Mouse (Mus musculus) cortical plate, adult 2 months (tissue): ENCODE measurements at regions not wholly inside any gene's neighbourhood (a gene's known extent, or its start where the extent isn't known, plus 50 kb on each side); places are given as distances from the start of the nearest gene placed in this dataset.

Experiments used
- CTCF ChIP-seq: fragments of 200-500 bp; IDR thresholded peaks from 2 replicates; pipeline ENCODE4 v1.5.1; 2011; ENCODE audit warnings: mild to moderate bottlenecking, control low read depth, low read length; ENCODE audit not compliant: insufficient read depth; ENCODE audit errors: extremely low read depth
- POLR2A ChIP-seq: fragments of 200-500 bp; IDR thresholded peaks from 2 replicates; pipeline ENCODE4 v1.6.1; 2011; ENCODE audit warnings: mild to moderate bottlenecking, low read length, control low read depth; ENCODE audit not compliant: insufficient read depth; ENCODE audit errors: extremely low read depth

- TF ChIP-seq CTCF: no peak
- TF ChIP-seq POLR2A: no peak
Measured at GRCm38 (mm10) chr17:55124846-55125245, 320.3 kb upstream of the St6gal2 start.
